Mouse (Mus musculus) G1E (cell line): Measurements from ENCODE around the gene Nmur1. TPM values are rescaled to one million over a fixed set of nuclear protein-coding genes. Genes with fewer than 3 reads are reported as not detected.
A peak's percentile ranks its signal among the peaks of the same experiment; 100 is the strongest.

Source experiments
- ATAC-seq: 2 replicates; pipeline ENCODE4 v1.8.0; 2016; ENCODE audit warnings: mild to moderate bottlenecking; ENCODE audit not compliant: insufficient number of reproducible peaks, poor library complexity, low FRiP score, severe bottlenecking; ENCODE audit errors: extremely low read depth
- DNase-seq: peaks from one replicate; pipeline ENCODE4 v3.0.0; 2012; ENCODE audit warnings: low spot score
- H3K27me3 ChIP-seq: 2 replicates; pipeline ENCODE4 v1.6.1; 2012; ENCODE audit warnings: mild to moderate bottlenecking, low read length, inconsistent platforms; ENCODE audit not compliant: insufficient read depth
- H3K36me3 ChIP-seq: replicated peaks from 2 replicates; pipeline ENCODE3; 2012; ENCODE audit warnings: mild to moderate bottlenecking, inconsistent platforms
- H3K4me1 ChIP-seq: 2 replicates; pipeline ENCODE4 v1.6.1; 2012; ENCODE audit warnings: low read depth, low read length, inconsistent platforms, mixed read lengths; ENCODE audit not compliant: insufficient read depth
- H3K4me3 ChIP-seq: 2 replicates; pipeline ENCODE4 v1.5.1; 2012; ENCODE audit warnings: low read depth, mild to moderate bottlenecking, inconsistent platforms, low read length, moderate library complexity, mixed read lengths
- H3K9me3 ChIP-seq: replicated peaks from 2 replicates; pipeline ENCODE4 v1.6.1; 2012; ENCODE audit warnings: inconsistent platforms
- CTCF ChIP-seq: IDR thresholded peaks from 2 replicates; pipeline ENCODE4 v1.5.1; 2012; ENCODE audit warnings: low read depth, low read length, inconsistent platforms, mixed read lengths
- GATA1 ChIP-seq: IDR thresholded peaks from 2 replicates; pipeline ENCODE4 v1.6.1; 2012; ENCODE audit warnings: borderline replicate concordance, low read length, inconsistent platforms, mixed read lengths
- GATA2 ChIP-seq: IDR thresholded peaks from 2 replicates; pipeline ENCODE4 v1.6.1; 2012; ENCODE audit warnings: low read depth, low read length, inconsistent platforms, borderline replicate concordance
- POLR2AphosphoS5 ChIP-seq: IDR thresholded peaks from 2 replicates; pipeline ENCODE4 v1.6.1; 2012; ENCODE audit warnings: low read depth, low read length, inconsistent platforms; ENCODE audit not compliant: insufficient replicate concordance
- TAL1 ChIP-seq: conservative IDR thresholded peaks from 2 replicates; pipeline ENCODE4 v1.6.1; 2012; ENCODE audit warnings: low read depth, low read length, inconsistent platforms, mixed read lengths
- polyA plus RNA-seq: library from polyadenylated mRNA; stranded (reverse); fragments of >175 nt; gene quantifications from 2 replicates; pipeline ENCODE4 v1.2.3, GENCODE M21; 2012
- total RNA-seq, 2 experiments: library from RNA; stranded (forward) in 1 of 2; stranded (reverse) in 1 of 2; fragments of 200-1000 nt in 1 of 2; fragments of >200 nt in 1 of 2; fragmentation: Nextera tagmentation in 1 of 2; gene quantifications; 2 replicates each; pipeline ENCODE4 v1.2.3; 2014 to 2017

The Nmur1 gene
- total and polyA plus RNA-seq, 3 experiments, result not detected

DNA sequence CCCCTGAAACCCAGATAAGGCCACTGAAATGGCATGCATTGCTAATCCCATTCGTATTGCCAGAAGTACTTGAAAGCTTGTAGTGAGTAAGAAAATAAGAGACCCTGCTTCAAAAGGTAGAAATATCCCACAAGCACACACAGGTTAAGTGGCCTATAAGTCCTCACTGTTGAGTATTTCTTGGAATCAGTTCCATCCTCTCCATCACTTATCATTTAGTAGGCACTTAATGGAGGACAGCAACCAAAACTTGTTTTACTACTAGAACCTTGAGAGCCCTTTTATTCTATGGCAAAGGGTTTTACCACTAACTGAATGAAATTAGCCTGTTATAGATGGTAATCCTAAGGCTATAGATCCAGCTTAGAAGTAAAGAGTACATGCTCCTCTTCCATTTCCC lies 77.9 kb downstream of the Nmur1 start:
- Histone ChIP-seq H3K36me3 (peaks cover 89% of the 10 kb centered on the region), H3K4me1 (peaks cover 53% of the 10 kb centered on the region), H3K27me3 (no peaks in the 10 kb centered on the region), H3K4me3 (no peak overlapping the region), H3K9me3 (no peaks in the 10 kb centered on the region)
- no peak for ATAC-seq
- no peak for DNase-seq
- TF ChIP-seq GATA2 (no peak), CTCF (no peak), TAL1 (no peak), POLR2AphosphoS5 (no peak), GATA1 (no peak)

DNA sequence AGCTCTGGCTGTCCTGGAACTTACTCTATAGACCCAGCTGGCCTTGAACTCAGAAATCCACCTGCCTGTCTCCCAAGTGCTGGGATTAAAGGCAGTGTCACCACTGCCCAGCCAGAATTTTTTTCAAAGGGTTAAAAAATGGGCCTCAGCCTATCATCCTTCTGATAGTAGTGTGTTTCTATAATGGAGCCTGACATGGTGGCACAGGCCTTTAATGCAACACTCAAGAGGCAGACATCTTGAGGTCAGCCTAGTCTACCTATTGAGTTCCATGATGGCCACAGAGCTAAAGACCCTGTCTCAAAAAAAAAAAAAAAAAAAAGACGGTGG lies 78.3 kb downstream of the Nmur1 start:
- DNase-seq, result no peak
- ATAC-seq, result no peak
- TF ChIP-seq CTCF, result no peak
- TF ChIP-seq GATA2, result no peak
- TF ChIP-seq TAL1, result no peak
- no peak for TF ChIP-seq POLR2AphosphoS5
- TF ChIP-seq GATA1, result no peak
- Histone ChIP-seq H3K36me3 (peaks cover 85% of the 10 kb centered on the region), H3K4me1 (peaks cover 51% of the 10 kb centered on the region), H3K27me3 (no peaks in the 10 kb centered on the region), H3K9me3 (no peaks in the 10 kb centered on the region), H3K4me3 (no peak overlapping the region)

DNA sequence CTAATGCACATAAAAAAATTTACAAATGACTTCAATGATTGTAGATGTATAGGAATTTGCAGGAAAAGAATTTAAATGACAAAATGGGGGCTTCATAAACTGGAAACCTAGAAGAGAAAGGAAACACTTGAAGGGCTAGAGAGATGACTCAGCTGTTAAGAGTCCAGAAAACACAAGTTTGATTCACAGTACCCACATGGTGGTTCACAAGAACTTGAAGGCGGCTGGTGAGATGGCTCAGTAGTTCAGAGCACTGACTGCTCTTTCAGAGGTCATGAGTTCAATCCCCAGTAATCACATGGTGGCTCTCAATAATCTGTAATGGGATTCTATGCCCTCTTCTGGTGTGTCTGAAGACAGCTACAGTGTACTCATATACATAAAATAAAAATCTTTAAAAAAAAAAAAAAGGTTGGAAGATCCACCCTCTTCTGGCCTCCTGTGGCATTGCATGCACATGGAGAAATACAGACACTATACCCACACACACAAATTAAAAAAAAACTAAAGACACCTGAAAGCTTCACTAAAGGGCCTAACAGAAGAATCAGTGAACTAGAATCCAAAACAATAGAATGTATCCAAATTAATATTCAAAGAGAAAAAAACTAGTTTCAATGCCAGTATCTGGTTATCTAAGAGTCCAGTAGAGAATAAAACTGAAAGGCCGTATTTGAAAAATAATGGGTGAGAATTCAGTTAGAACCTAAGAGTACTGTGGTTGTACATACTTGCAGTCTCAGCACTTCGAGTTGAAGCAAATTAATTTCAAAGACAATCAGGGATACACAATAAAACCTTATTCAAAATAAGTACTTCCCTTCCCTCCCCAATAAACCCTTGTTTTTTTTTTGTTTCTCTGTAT lies 78.9 kb downstream of the Nmur1 start:
- H3K9me3 ChIP-seq, result no peaks in the 10 kb centered on the region
- no peaks in the 10 kb centered on the region for H3K27me3 ChIP-seq
- peaks cover 79% of the 10 kb centered on the region for H3K36me3 ChIP-seq
- no peak for DNase-seq
- peaks cover 48% of the 10 kb centered on the region for H3K4me1 ChIP-seq
- H3K4me3 ChIP-seq, result no peak overlapping the region
- ATAC-seq, result no peak
- TF ChIP-seq CTCF, result no peak
- no peak for TF ChIP-seq GATA2
- TF ChIP-seq POLR2AphosphoS5, result no peak; the same call in 1 of the 2 replicates
- no peak for TF ChIP-seq TAL1
- TF ChIP-seq GATA1, result no peak

DNA sequence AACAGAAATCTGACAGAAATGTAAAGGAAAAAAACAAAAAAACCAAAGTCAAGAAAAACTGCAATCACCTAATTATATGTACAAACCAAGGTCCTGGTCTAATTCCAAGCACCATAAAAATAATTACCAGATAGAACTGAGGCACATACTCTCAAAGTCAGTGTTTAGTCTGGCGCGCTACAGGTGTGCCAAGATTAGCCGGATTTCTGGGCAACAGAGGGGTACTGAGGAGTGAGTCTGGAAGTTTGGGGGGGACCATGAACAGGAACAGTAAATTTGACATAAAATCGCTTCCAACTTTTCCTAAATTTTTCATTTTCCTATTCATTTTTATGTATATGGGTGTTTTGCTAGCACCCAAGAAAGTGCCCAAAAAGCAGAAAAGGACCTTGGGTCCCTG lies 80.1 kb downstream of the Nmur1 start:
- no peaks in the 10 kb centered on the region for H3K9me3 ChIP-seq
- DNase-seq, result no peak
- no peak overlapping the region for H3K4me3 ChIP-seq
- ATAC-seq, result no peak
- TF ChIP-seq TAL1 (no peak), GATA1 (no peak), POLR2AphosphoS5 (no peak), CTCF (no peak), GATA2 (no peak)
- peaks cover 45% of the 10 kb centered on the region for H3K4me1 ChIP-seq
- H3K27me3 ChIP-seq, result no peaks in the 10 kb centered on the region
- peaks cover 68% of the 10 kb centered on the region for H3K36me3 ChIP-seq

DNA sequence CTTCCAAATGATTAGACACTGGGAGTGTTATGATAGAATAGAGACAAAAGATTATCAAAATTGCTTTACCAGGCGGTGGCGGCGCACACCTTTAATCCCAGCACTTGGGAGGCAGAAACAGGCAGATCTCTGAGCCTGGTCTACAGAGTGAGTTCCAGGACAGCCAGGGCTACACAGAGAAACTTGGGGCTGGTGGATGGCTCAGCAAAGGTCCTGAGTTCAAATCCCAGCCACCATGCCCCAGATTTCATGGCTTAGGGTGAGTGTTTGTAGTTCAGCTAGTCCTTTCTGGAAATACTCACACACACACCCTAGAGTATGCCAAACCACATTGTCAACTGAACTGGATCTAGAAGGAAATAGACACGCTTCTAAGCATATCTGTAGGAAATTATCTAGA lies 81.0 kb downstream of the Nmur1 start:
- Histone ChIP-seq H3K27me3 (no peaks in the 10 kb centered on the region), H3K4me1 (peaks cover 39% of the 10 kb centered on the region), H3K4me3 (no peak overlapping the region), H3K9me3 (no peaks in the 10 kb centered on the region), H3K36me3 (peaks cover 59% of the 10 kb centered on the region)
- ATAC-seq (no peak), DNase-seq (no peak)
- TF ChIP-seq GATA2, result no peak
- TF ChIP-seq GATA1, result no peak
- TF ChIP-seq CTCF, result no peak
- TF ChIP-seq POLR2AphosphoS5, result no peak
- TF ChIP-seq TAL1, result no peak

DNA sequence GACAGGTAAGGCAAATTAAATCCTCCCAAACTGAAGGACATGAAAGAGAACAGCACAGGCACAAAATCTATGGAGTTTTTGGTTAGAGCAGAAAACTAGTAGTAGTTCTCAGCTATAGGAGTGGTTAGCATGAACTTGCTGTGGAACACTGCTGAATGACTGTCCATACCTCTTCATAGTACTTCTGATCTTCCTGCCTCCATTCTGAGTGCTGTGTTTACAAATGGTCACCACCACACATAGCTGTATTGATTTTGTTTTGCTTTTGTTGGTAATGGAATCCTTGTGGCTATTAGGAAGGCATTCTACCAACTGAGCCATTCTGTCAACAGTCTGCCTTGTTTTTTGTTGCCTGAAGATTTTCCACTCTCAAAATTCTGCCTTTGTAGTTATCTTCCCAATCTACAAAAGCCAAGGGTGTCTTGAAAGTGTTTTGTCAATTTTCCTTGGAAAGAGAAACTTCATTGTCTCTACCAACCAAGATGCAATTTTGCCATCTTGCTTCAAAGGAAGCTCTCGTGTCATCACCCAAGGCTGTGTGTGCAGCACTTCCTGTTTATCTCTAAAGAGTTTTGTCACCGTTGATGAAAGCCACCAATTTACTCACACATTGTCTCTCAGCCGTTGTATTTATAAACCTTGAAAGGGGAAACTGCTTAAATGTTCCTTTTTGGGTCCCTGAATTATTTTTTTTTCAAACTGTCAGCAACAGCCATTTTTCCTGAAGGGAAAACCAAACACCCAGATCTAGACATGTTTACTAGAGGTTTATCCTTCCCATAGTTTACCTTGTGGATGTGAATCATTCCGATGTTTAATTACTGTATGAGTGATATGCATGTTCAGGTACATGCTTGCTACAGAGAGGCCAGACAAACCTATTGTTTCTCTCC lies 81.8 kb downstream of the Nmur1 start:
- H3K4me1 ChIP-seq, result peaks cover 32% of the 10 kb centered on the region
- peaks cover 50% of the 10 kb centered on the region for H3K36me3 ChIP-seq
- no peaks in the 10 kb centered on the region for H3K27me3 ChIP-seq
- H3K4me3 ChIP-seq, result no peak overlapping the region
- no peaks in the 10 kb centered on the region for H3K9me3 ChIP-seq
- ATAC-seq (peak; percentile 16; the same call in 1 of the 2 replicates), DNase-seq (peak; percentile 28)
- TF ChIP-seq POLR2AphosphoS5, result peak; percentile 91; the same call in 1 of the 2 replicates
- no peak for TF ChIP-seq GATA1
- no peak for TF ChIP-seq GATA2
- TF ChIP-seq CTCF, result no peak
